ENCODE assay signal across 8 mouse cellular contexts in genomic region chr7:42642152-42643115, GRCm38 (mm10). TPM values are rescaled to one million over a fixed set of nuclear protein-coding genes. Genes with fewer than 3 reads are reported as not detected.
DNase-seq lines count a peak whose midpoint lies in the region; ATAC-seq and TF ChIP-seq lines count a peak whose summit lies in the region.
"Not testable (repeated sequence)": the region's sequence is repeated elsewhere in the genome, so short reads cannot be mapped to it uniquely, and the experiment has no call there.

TSS of gene Zfp976 (minus strand) at chr7:42642588.

- peak within 1 kb of the TSS; percentile 70 for H3K4me2 ChIP-seq in liver, postnatal 0 days (ENCODE audit: low read depth, low read length)
- H3K4me2 ChIP-seq in neural tube, embryonic 15.5 days, result peak within 1 kb of the TSS; percentile 58

- peak; percentile 12 for DNase-seq in G1E (ENCODE audit: low spot score)
- peak; percentile 23 for DNase-seq in cerebellum, adult 8-10 months
- peak; percentile 66 for DNase-seq in forelimb bud, embryonic 11.5 days (ENCODE audit: low read depth, low spot score)
- peak; percentile 77 for DNase-seq in heart, postnatal 4 days
- peak; percentile 43 to 79 for DNase-seq in layer of hippocampus, adult 18-20 months (ENCODE audit: low spot score in 2 of 2)
- DNase-seq in liver, postnatal 0 days, result peak; percentile 70
- DNase-seq in testis, postnatal 10 days (ENCODE audit: low spot score), result peak; percentile 71

- ATAC-seq in G1E (ENCODE audit: extremely low read depth, insufficient number of reproducible peaks, low FRiP score, poor library complexity, severe bottlenecking), result peak; percentile 94
- peak; percentile 99 for ATAC-seq in liver, postnatal 0 days
- peak; percentile 99 for ATAC-seq in neural tube, embryonic 15.5 days (ENCODE audit: low FRiP score)

- not testable (repeated sequence) for TF ChIP-seq EP300 in liver, postnatal 0 days (IDR thresholded peaks at IDR 0.05; ENCODE audit: low read depth)

- H3K27me3 ChIP-seq in G1E (ENCODE audit: insufficient read depth, low read length); liver, postnatal 0 days (ENCODE audit: insufficient read depth, low read length); neural tube, embryonic 15.5 days (replicated peaks): not testable (repeated sequence)

- peak within 1 kb of the TSS; percentile 67 for H3K4me3 ChIP-seq in G1E (ENCODE audit: low read depth, low read length)
- peak within 1 kb of the TSS; percentile 53 for H3K4me3 ChIP-seq in liver, postnatal 0 days (ENCODE audit: low read depth, low read length)
- peak within 1 kb of the TSS; percentile 47 for H3K4me3 ChIP-seq in neural tube, embryonic 15.5 days (replicated peaks)

- TF ChIP-seq CTCF in G1E (IDR thresholded peaks at IDR 0.05; ENCODE audit: low read depth, low read length); liver, postnatal 0 days (IDR thresholded peaks at IDR 0.05; ENCODE audit: low read depth): not testable (repeated sequence)

- under 1% methylated on average over 25 of the region's 25 CpGs for WGBS in liver, postnatal 0 days (ENCODE audit: insufficient replicate concordance)
- 4% methylated on average over 25 of the region's 25 CpGs for WGBS in neural tube, embryonic 15.5 days

- H3K4me1 ChIP-seq in G1E (ENCODE audit: insufficient read depth, low read depth, low read length); liver, postnatal 0 days (ENCODE audit: insufficient read depth); neural tube, embryonic 15.5 days: not testable (repeated sequence)

- not testable (repeated sequence) for H3K27ac ChIP-seq in liver, postnatal 0 days (ENCODE audit: low read depth)
- H3K27ac ChIP-seq in neural tube, embryonic 15.5 days (replicated peaks), result 0 out of 2 replicates have a peak within 1 kb of the TSS, but pooled peaks have one; percentile 23

- peak within 1 kb of the TSS; percentile 63 for H3K9ac ChIP-seq in liver, postnatal 0 days (replicated peaks)
- H3K9ac ChIP-seq in neural tube, embryonic 15.5 days (replicated peaks), result peak within 1 kb of the TSS; percentile 20; the same call in 1 of the 2 replicates

- H3K36me3 ChIP-seq in G1E (replicated peaks); liver, postnatal 0 days (replicated peaks; ENCODE audit: insufficient read depth, low read length); neural tube, embryonic 15.5 days: not testable (repeated sequence)

- not testable (repeated sequence) for H3K9me3 ChIP-seq in G1E (replicated peaks); liver, postnatal 0 days (ENCODE audit: low read length); neural tube, embryonic 15.5 days (replicated peaks)

RNA-seq across cellular contexts. Expression of gene Zfp976, which starts in this region (rescaled TPM):
- total RNA-seq in G1E (2014; fragmentation: Nextera tagmentation), result 5.7 and 12.3 TPM in 2 replicates
- total RNA-seq in G1E (2017), result 2.4 and 5.6 TPM in 2 replicates
- polyA plus RNA-seq in G1E (2012), result 0.09 and 0.21 TPM in 2 replicates
- total RNA-seq in heart, postnatal 4 days (2021), result 1 to 10 TPM; 2.4 to 2.5 TPM
- total RNA-seq in layer of hippocampus, adult 18-20 months (2021), result 1 to 10 TPM; 3.9 to 4.2 TPM
- 0.41 and 0.50 TPM in 2 replicates for polyA plus RNA-seq in liver, postnatal 0 days (2015; fragmentation: Nextera tagmentation; extraction: Ambion mirVana)
- 2.5 and 2.6 TPM in 2 replicates for polyA plus RNA-seq in neural tube, embryonic 15.5 days (2015; fragmentation: Nextera tagmentation; extraction: Ambion mirVana)

Comparison
In these comparisons a context has a peak if more than half of its experiments do, and no peak if none do; other contexts are left out.
1. Peak in DNase-seq, ATAC-seq, H3K4me3 ChIP-seq, H3K9ac ChIP-seq and H3K4me2 ChIP-seq in liver, postnatal 0 days; RNA of the gene not detected or under 1 TPM.
2. DNase-seq: peak in every context shown above with its lines; median percentile 77 in heart, postnatal 4 days; 71 in testis, postnatal 10 days; 70 in liver, postnatal 0 days; 66 in forelimb bud, embryonic 11.5 days; 61 in layer of hippocampus, adult 18-20 months; 23 in cerebellum, adult 8-10 months; 12 in G1E.